Mouse (Mus musculus): ENCODE measurements around the gene 2310030G06Rik. TPM values are rescaled to one million over a fixed set of nuclear protein-coding genes. Genes with fewer than 3 reads are reported as not detected.
A peak's percentile ranks its signal among the peaks of the same experiment; 100 is the strongest.

Gene 2310030G06Rik
- polyA plus RNA-seq, 1 experiment from 2014 or later, result 1.5 TPM

- H3K27me3 ChIP-seq (replicated peaks), result no peaks in the 10 kb centered on the region
- no peak overlapping the region for H3K27ac ChIP-seq
- no peak for ATAC-seq (ENCODE audit: low FRiP score, low read depth)
- H3K9me3 ChIP-seq, result no peaks in the 10 kb centered on the region
- no peaks in the 10 kb centered on the region for H3K4me1 ChIP-seq
- no peak overlapping the region for H3K4me3 ChIP-seq
- 69% methylated on average over 6 of the region's 6 CpGs for WGBS
- H3K4me2 ChIP-seq (replicated peaks), result no peak overlapping the region
- H3K9ac ChIP-seq, result no peak overlapping the region
- H3K36me3 ChIP-seq, result no peaks in the 10 kb centered on the region
These were observed 15.3 kb upstream of the 2310030G06Rik start for GRCm38 (mm10) chr9:50761520-50762243.

GRCm38 (mm10) chr9:50756711-50757110 is 10.4 kb upstream of the 2310030G06Rik start:
- Histone ChIP-seq H3K4me1 (no peaks in the 10 kb centered on the region), H3K9me3 (no peaks in the 10 kb centered on the region), H3K27me3 (replicated peaks) (no peaks in the 10 kb centered on the region), H3K4me3 (no peak overlapping the region), H3K9ac (no peak overlapping the region), H3K36me3 (no peaks in the 10 kb centered on the region), H3K4me2 (replicated peaks) (no peak overlapping the region), H3K27ac (no peak overlapping the region)
- WGBS, result 24% methylated on average over 5 of the region's 5 CpGs
- ATAC-seq (ENCODE audit: low FRiP score, low read depth), result no peak

DNA sequence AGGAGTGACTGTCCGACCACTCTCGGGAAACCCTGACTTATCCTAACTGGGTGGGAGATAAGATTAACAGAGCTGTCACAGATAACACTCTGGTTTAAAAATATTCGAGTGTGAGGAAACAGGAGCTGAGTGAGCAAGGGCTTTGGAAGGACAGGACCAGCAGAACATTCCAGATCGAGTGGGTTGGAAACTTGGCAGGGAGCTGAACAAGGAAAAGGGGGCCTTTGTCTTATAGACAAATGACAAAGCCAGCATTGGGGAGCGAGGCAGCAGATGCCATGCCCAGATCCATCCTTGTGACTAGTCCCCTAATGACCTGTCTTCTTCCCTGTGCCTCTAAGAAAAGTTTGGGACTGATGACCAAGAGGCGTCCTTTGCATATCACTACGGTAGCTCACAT is 7.6 kb upstream of the 2310030G06Rik start:
- no peaks in the 10 kb centered on the region for H3K9me3 ChIP-seq
- no peaks in the 10 kb centered on the region for H3K4me1 ChIP-seq
- H3K27me3 ChIP-seq (replicated peaks), result no peaks in the 10 kb centered on the region; the same call in 1 of the 2 replicates
- H3K4me3 ChIP-seq, result no peak overlapping the region
- no peak overlapping the region for H3K9ac ChIP-seq
- no peaks in the 10 kb centered on the region for H3K36me3 ChIP-seq
- no peak for ATAC-seq (ENCODE audit: low FRiP score, low read depth)
- WGBS, result 74% methylated on average over 7 of the region's 7 CpGs
- H3K4me2 ChIP-seq (replicated peaks), result no peak overlapping the region
- no peak overlapping the region for H3K27ac ChIP-seq

DNA sequence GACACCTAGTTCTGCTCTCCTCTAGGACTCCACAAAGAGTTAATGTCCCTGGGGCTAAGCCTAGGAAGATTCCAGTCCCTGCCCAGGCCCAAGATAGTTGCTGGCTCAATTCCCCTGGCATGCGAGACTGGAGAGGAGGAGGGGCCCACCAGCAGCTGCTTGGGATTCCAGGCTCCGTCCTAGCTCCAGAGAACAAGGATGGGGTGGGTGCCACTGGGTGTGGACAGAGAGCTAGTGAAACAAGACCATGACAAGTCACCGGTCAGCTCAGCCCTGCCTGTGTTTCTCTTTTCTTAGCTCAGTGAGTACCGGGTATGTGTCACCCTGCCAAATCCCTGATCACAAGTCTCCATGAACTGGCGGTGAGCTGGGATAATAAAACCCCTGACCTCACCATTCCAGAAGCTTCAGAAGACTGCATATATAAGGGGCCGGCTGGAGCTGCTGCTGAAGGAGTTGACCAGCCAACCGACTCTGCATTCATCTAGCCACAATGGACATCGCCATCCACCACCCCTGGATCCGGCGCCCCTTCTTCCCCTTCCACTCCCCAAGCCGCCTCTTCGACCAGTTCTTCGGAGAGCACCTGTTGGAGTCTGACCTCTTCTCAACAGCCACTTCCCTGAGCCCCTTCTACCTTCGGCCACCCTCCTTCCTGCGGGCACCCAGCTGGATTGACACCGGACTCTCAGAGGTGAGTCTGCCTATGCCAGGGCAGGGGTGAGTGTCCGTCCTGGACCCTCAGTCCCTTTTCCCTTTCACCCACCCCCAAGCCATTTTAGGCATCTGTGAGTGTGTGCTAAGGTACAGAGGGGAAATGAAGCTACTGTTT is 6.7 kb upstream of the 2310030G06Rik start:
- Histone ChIP-seq H3K27ac (no peak overlapping the region), H3K9ac (no peak overlapping the region), H3K4me2 (replicated peaks) (no peak overlapping the region), H3K4me3 (no peak overlapping the region), H3K9me3 (no peaks in the 10 kb centered on the region), H3K36me3 (no peaks in the 10 kb centered on the region), H3K27me3 (replicated peaks) (no peaks in the 10 kb centered on the region; the same call in 1 of the 2 replicates), H3K4me1 (no peaks in the 10 kb centered on the region)
- no peak for ATAC-seq (ENCODE audit: low FRiP score, low read depth)
- 73% methylated on average over 17 of the region's 17 CpGs for WGBS

DNA sequence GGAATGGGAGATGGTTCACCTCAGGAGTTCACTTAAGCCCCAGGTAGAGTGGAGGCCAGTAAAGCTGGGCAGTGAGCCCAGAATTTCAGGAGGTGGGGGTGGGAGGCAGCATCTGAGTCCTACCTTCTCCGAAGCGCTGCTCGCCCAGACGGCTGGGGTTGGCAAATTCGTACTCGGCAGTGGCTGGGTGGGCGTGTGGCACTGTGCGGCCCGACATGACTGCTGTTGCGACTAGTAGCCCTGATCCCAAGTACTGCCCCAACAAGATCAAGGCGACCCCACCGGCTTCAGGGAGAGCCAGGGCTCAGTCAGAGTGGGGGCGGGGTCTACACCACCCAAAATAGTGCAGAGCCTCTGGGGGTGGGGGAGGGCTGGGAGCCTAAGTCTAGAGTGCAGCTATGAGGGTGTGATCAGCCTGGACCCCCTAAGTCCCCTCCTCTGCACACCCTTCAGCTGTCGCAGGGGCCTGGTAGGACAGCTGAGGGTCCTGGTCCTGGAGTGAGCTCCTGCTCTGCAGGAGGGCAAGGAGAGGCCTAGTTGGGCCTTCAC is 5.8 kb upstream of the 2310030G06Rik start, which contains the start of gene Hspb2:
Gene Hspb2 (minus strand): TSS at position 301 of the 549 bp plus-strand sequence.
- H3K9me3 ChIP-seq, result no peaks in the 10 kb centered on the region
- H3K9ac ChIP-seq, result 0 out of 2 replicates have a peak within 1 kb of the TSS, but pooled peaks have one; percentile 8
- 77% methylated on average over 14 of the region's 14 CpGs for WGBS
- H3K4me1 ChIP-seq, result no peaks in the 10 kb centered on the region
- no peak for ATAC-seq (ENCODE audit: low FRiP score, low read depth)
- no peak within 1 kb of the TSS for H3K27ac ChIP-seq
- H3K27me3 ChIP-seq (replicated peaks), result no peaks in the 10 kb centered on the region; the same call in 1 of the 2 replicates
- H3K4me3 ChIP-seq, result no peak within 1 kb of the TSS
- no peaks in the 10 kb centered on the region for H3K36me3 ChIP-seq
- H3K4me2 ChIP-seq (replicated peaks), result no peak within 1 kb of the TSS

DNA sequence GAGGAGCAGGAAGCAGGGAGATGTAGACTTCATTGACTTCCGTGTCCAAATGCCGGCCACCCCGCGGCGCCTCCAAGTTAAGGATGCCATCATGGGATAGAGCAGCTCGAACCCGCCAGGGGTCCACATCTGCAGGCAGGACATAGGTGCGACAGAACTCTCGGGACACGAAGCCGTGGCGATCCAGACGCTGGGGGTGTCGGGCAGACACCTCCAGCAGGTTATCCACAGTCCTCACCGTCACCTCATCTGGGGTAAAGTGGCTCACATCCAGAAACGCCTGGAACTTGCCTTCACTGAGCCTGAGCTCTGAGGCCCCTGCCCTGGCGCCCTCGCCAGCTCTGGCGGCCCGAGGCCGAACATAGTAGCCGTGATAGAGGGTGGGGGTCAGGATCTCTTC is 5.0 kb upstream of the 2310030G06Rik start, which contains the start of gene Cryab:
Gene Cryab (plus strand): TSS at position 3 of the 400 bp plus-strand sequence.
- H3K4me1 ChIP-seq, result peaks cover under 1% of the 10 kb centered on the region; the same call in 1 of the 2 replicates
- H3K9me3 ChIP-seq, result no peaks in the 10 kb centered on the region
- no peaks in the 10 kb centered on the region for H3K36me3 ChIP-seq
- H3K4me2 ChIP-seq (replicated peaks), result no peak within 1 kb of the TSS
- WGBS, result 78% methylated on average over 22 of the region's 22 CpGs
- no peak within 1 kb of the TSS for H3K27ac ChIP-seq
- no peaks in the 10 kb centered on the region; the same call in 1 of the 2 replicates for H3K27me3 ChIP-seq (replicated peaks)
- H3K9ac ChIP-seq, result 0 out of 2 replicates have a peak within 1 kb of the TSS, but pooled peaks have one; percentile 8
- no peak within 1 kb of the TSS for H3K4me3 ChIP-seq
- no peak for ATAC-seq (ENCODE audit: low FRiP score, low read depth)

DNA sequence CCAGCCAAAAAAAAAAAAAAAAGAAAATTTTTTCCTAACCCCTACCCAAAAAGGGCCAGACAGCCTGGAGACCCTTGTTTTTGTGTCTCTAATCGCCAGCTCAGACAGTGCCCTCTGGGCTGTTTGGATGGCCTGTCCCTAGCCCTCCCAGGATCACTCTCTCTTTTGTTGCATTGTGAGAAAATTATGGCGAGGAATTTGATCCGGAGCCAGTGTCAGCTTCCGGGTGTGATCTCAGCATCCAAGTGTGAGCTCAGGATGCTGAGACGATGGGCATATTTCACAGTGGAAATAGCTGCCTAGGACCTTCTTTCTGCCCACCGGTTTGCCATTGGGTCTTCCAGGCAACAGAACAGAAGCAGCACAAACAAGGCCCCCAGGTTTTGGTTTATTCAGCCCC is 4.4 kb upstream of the 2310030G06Rik start:
- 72% methylated on average over 6 of the region's 6 CpGs for WGBS
- H3K27ac ChIP-seq, result no peak overlapping the region
- no peak for ATAC-seq (ENCODE audit: low FRiP score, low read depth)

GRCm38 (mm10) chr9:50745806-50746205 is 530 bp downstream of the 2310030G06Rik start:
- H3K9ac ChIP-seq, result no peak overlapping the region

More for the DNA sequence above, 4.4 kb upstream of the 2310030G06Rik start:
- Histone ChIP-seq H3K4me3 (no peak overlapping the region), H3K9me3 (no peaks in the 10 kb centered on the region), H3K9ac (no peak overlapping the region), H3K4me1 (peaks cover 7% of the 10 kb centered on the region; the same call in 1 of the 2 replicates), H3K27me3 (replicated peaks) (no peaks in the 10 kb centered on the region; the same call in 1 of the 2 replicates), H3K36me3 (no peaks in the 10 kb centered on the region), H3K4me2 (replicated peaks) (no peak overlapping the region)

GRCm38 (mm10) chr9:50742744-50743143 is 3.6 kb downstream of the 2310030G06Rik start:
- Histone ChIP-seq H3K27ac (no peak overlapping the region), H3K4me2 (replicated peaks) (no peak overlapping the region), H3K9me3 (no peaks in the 10 kb centered on the region), H3K4me3 (no peak overlapping the region), H3K9ac (no peak overlapping the region), H3K4me1 (peaks cover 17% of the 10 kb centered on the region), H3K27me3 (replicated peaks) (no peaks in the 10 kb centered on the region), H3K36me3 (no peaks in the 10 kb centered on the region)
- 77% methylated on average over 2 of the region's 2 CpGs for WGBS
- no peak for ATAC-seq (ENCODE audit: low FRiP score, low read depth)

More at GRCm38 (mm10) chr9:50745806-50746205, 530 bp downstream of the 2310030G06Rik start:
- Histone ChIP-seq H3K4me3 (0 out of 2 replicates have a peak overlapping the region, but pooled peaks have one; percentile 22), H3K36me3 (no peaks in the 10 kb centered on the region), H3K27me3 (replicated peaks) (no peaks in the 10 kb centered on the region; the same call in 1 of the 2 replicates), H3K4me2 (replicated peaks) (peak overlapping the region; percentile 58), H3K4me1 (peaks cover 7% of the 10 kb centered on the region; the same call in 1 of the 2 replicates), H3K27ac (no peak overlapping the region), H3K9me3 (no peaks in the 10 kb centered on the region)
- no peak for ATAC-seq (ENCODE audit: low FRiP score, low read depth)
- WGBS, result 13% methylated on average over 7 of the region's 7 CpGs

- no peaks in the 10 kb centered on the region for H3K27me3 ChIP-seq (replicated peaks)
- WGBS, result 82% methylated on average over 3 of the region's 3 CpGs
- no peak overlapping the region for H3K9ac ChIP-seq
- H3K9me3 ChIP-seq, result no peaks in the 10 kb centered on the region
- peaks cover 17% of the 10 kb centered on the region for H3K4me1 ChIP-seq
- no peak overlapping the region for H3K27ac ChIP-seq
- no peak overlapping the region for H3K4me2 ChIP-seq (replicated peaks)
- H3K36me3 ChIP-seq, result no peaks in the 10 kb centered on the region
- H3K4me3 ChIP-seq, result no peak overlapping the region
- no peak for ATAC-seq (ENCODE audit: low FRiP score, low read depth)
These were observed 4.1 kb downstream of the 2310030G06Rik start for GRCm38 (mm10) chr9:50742261-50742660.

GRCm38 (mm10) chr9:50740867-50741784 is 5.2 kb downstream of the 2310030G06Rik start:
- WGBS, result 89% methylated on average over 14 of the region's 14 CpGs
- Histone ChIP-seq H3K4me3 (no peak overlapping the region), H3K27ac (no peak overlapping the region), H3K4me2 (replicated peaks) (no peak overlapping the region), H3K27me3 (replicated peaks) (no peaks in the 10 kb centered on the region), H3K9me3 (no peaks in the 10 kb centered on the region), H3K4me1 (peaks cover 14% of the 10 kb centered on the region), H3K36me3 (no peaks in the 10 kb centered on the region), H3K9ac (no peak overlapping the region)
- ATAC-seq (ENCODE audit: low FRiP score, low read depth), result no peak
